Mouse (Mus musculus): ENCODE measurements around the gene Olfr455. TPM values are rescaled to one million over a fixed set of nuclear protein-coding genes. Genes with fewer than 3 reads are reported as not detected.

The Olfr455 gene
- total RNA-seq (2017) = not detected in 3 replicates

DNA sequence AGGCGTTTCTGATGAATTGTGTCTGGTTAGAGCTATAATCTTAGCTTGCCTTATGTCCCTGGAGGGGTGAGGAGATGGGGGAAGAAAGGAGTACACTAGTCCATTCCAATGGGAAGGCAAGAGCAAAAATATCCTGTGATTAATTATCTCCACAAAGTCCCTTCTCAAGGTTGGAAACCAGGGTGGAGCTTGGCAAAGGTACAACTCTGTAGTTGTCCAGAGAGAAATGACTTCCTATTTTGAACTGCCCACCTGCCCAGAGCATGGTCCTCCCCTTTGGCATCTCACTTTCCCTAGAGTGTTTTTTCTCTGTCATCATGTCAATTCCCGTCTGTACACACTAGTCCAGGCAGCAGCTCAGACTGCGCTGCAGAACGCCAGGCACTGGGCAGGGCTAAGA lies at the start of gene Olfr455:
Gene Olfr455, minus strand, starts transcription at position 127 of the 400 bp plus-strand sequence.
- no peak for ATAC-seq (replicated peaks; ENCODE audit: insufficient number of reproducible peaks, low FRiP score, low TSS enrichment, poor library complexity, severe bottlenecking)

GRCm38 (mm10) chr6:42593138-42593882 lies 45.9 kb upstream of the Olfr455 start:
- ATAC-seq (replicated peaks; ENCODE audit: insufficient number of reproducible peaks, low FRiP score, low TSS enrichment, poor library complexity, severe bottlenecking) = no peak

GRCm38 (mm10) chr6:42586569-42586968 lies 39.2 kb upstream of the Olfr455 start:
- no peak for ATAC-seq (replicated peaks; ENCODE audit: insufficient number of reproducible peaks, low FRiP score, low TSS enrichment, poor library complexity, severe bottlenecking)

DNA sequence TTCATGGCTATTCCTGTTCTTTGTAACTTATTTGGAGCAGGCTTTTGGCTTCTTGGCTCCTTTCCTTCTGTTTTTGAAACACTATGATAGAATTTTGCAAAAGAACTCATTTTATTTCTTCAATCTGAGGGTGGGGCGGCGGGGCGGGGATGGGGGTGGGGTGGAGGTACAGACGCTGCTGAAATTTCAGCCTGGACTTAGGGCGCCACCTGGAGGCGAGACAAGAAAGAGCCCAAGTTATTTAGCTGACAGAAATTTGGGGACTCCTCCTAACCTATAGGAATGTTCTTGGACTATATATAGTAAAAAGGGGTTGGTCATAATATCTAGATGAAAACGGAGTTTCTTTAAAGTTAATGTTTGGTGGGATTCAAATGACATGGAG lies 36.1 kb upstream of the Olfr455 start:
- ATAC-seq (replicated peaks; ENCODE audit: insufficient number of reproducible peaks, low FRiP score, low TSS enrichment, poor library complexity, severe bottlenecking) = no peak

DNA sequence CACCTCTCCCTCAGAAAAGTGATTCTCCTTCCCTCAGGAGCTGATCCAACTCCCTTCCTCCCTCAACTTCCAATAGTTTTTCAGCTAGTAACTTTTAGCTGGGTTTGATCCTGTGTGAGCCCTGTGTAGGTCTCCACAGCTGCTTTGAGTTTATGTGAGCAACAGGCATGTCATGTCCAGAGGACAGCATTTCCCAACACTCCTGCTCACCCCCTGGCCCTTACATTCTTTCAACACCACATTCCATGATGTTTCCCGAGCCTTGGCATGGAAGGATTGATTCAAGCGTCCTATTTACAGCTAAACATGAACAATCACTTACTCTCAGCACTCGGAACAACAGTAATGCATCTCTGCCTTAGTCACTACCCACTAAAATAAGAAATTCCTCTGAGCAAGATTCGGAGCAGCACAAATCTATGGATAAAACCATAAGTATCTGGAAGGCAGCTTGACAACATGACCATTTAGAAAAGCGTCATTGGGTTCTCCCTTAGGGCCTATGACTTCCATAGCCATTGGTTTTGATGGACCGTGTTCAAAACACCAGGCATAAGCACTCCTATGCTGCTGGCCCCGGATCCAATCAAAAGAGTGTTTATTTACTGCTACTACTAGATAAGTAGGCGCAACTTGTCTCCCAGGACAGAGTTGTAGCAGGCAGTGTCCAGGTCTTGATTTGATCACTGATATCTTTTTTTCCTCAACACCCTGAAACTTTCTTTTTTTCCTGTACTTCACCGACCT lies 35.5 kb upstream of the Olfr455 start:
- ATAC-seq (replicated peaks; ENCODE audit: insufficient number of reproducible peaks, low FRiP score, low TSS enrichment, poor library complexity, severe bottlenecking) = no peak

- ATAC-seq (replicated peaks; ENCODE audit: insufficient number of reproducible peaks, low FRiP score, low TSS enrichment, poor library complexity, severe bottlenecking) = no peak
Observed at GRCm38 (mm10) chr6:42578678-42579077, 31.3 kb upstream of the Olfr455 start.

DNA sequence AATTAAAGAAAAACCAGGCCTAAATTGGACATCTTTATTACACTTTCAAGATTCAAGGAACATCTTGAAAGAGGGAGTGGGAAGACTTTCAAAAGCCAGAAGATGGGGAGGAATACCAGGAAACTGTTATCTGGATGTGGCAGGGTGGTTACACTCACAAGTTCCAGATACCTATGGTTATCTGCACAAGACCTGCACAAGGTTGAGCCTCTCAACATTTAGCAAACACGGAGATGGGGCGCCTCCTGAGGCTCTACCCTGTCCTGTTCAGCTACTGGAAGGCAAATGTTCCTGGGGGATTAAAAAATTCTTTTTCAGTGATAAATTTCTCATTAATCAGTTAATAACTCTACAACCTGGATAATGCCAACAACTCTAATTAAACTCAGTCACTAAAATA lies 30.0 kb upstream of the Olfr455 start:
- no peak for ATAC-seq (replicated peaks; ENCODE audit: insufficient number of reproducible peaks, low FRiP score, low TSS enrichment, poor library complexity, severe bottlenecking)

DNA sequence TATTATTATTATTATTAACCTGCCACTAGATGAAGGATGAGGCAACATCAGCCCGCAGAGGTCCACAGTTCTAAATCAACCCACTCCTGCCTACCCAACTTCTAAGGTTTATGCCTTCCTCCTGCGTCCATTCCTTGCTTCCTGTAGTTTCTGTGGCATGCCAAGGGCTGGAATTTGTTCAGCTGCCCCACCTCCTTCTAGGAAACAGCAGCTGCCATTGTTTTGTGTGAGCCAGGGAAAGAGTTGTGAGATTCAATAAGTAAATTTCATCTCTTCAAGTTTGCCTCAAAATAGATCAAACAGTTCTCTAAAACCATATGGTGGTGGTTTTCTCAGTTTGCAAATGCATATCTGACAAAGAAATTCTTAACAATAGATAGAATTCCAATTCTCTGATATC lies 20.8 kb upstream of the Olfr455 start:
- no peak for ATAC-seq (replicated peaks; ENCODE audit: insufficient number of reproducible peaks, low FRiP score, low TSS enrichment, poor library complexity, severe bottlenecking)

DNA sequence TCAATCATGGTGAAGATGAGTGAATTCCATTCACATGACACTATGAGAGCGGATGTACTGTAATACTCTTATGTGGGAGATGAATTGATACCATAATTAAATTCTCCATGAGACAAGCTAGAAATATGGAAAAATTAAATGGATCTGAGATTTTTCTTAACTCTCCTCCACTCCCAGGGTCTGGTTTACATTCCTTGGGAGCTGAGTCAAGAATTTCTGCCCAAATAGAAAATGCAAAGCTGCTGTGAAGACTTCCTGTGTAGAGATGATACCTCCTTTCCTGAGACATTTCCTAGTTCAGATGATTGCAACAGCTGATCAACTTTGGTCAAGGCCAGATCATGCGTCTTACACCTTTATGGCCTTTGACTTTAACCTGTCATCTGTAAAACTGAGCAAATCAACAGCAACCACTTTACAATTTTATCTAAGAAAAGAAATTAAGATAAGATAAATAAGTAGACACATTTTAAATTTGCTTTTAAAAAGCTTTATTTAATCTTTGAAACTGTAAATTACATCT lies 18.8 kb upstream of the Olfr455 start:
- ATAC-seq (replicated peaks; ENCODE audit: insufficient number of reproducible peaks, low FRiP score, low TSS enrichment, poor library complexity, severe bottlenecking) = no peak

GRCm38 (mm10) chr6:42562280-42562679 lies 14.9 kb upstream of the Olfr455 start:
- ATAC-seq (replicated peaks; ENCODE audit: insufficient number of reproducible peaks, low FRiP score, low TSS enrichment, poor library complexity, severe bottlenecking) = no peak

DNA sequence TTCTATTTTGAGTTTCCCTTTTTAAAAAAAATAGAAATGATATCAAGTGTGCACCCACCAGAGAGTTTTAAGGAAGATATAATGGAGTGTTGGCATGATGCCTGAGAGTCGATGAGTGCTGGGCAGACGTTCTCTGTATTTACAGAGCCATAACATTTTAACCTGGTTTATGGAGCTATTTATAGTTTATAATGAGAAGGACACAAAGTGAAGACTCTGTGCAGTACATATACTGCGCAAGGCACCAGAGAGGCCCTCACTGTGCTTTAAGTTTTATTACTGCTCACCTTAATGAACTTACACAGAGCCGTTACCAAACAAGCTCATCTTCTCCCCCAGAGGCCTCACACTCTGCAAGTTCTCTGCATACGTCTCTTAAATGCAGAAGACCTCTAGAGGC lies 13.5 kb upstream of the Olfr455 start:
- ATAC-seq (replicated peaks; ENCODE audit: insufficient number of reproducible peaks, low FRiP score, low TSS enrichment, poor library complexity, severe bottlenecking) = no peak

DNA sequence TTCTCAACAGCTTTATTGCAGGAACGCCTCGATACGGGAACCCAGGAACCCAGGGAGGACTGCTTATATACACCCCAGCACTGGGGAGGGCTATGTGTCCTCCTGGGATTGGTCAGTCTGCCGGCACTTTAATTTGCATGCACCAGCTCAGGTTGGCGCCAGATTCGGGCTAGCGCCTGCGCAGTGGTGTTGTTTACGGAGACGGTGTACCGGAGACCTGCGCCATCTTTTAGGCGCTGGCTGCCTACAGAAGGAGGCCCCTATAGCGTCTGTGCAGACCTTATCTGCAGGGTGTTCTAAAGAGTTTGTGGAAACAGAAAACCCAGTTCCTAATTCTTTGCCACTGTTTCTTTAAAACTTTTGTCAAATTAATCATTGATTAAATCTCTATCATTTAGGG lies 11.3 kb upstream of the Olfr455 start:
- ATAC-seq (replicated peaks; ENCODE audit: insufficient number of reproducible peaks, low FRiP score, low TSS enrichment, poor library complexity, severe bottlenecking) = no peak

- no peak for ATAC-seq (replicated peaks; ENCODE audit: insufficient number of reproducible peaks, low FRiP score, low TSS enrichment, poor library complexity, severe bottlenecking)
Observed at GRCm38 (mm10) chr6:42546180-42546579, 1.2 kb downstream of the Olfr455 start.

GRCm38 (mm10) chr6:42545451-42545885 lies 1.9 kb downstream of the Olfr455 start:
- ATAC-seq (replicated peaks; ENCODE audit: insufficient number of reproducible peaks, low FRiP score, low TSS enrichment, poor library complexity, severe bottlenecking) = no peak

GRCm38 (mm10) chr6:42544846-42545245 lies 2.5 kb downstream of the Olfr455 start:
- ATAC-seq (replicated peaks; ENCODE audit: insufficient number of reproducible peaks, low FRiP score, low TSS enrichment, poor library complexity, severe bottlenecking) = no peak

DNA sequence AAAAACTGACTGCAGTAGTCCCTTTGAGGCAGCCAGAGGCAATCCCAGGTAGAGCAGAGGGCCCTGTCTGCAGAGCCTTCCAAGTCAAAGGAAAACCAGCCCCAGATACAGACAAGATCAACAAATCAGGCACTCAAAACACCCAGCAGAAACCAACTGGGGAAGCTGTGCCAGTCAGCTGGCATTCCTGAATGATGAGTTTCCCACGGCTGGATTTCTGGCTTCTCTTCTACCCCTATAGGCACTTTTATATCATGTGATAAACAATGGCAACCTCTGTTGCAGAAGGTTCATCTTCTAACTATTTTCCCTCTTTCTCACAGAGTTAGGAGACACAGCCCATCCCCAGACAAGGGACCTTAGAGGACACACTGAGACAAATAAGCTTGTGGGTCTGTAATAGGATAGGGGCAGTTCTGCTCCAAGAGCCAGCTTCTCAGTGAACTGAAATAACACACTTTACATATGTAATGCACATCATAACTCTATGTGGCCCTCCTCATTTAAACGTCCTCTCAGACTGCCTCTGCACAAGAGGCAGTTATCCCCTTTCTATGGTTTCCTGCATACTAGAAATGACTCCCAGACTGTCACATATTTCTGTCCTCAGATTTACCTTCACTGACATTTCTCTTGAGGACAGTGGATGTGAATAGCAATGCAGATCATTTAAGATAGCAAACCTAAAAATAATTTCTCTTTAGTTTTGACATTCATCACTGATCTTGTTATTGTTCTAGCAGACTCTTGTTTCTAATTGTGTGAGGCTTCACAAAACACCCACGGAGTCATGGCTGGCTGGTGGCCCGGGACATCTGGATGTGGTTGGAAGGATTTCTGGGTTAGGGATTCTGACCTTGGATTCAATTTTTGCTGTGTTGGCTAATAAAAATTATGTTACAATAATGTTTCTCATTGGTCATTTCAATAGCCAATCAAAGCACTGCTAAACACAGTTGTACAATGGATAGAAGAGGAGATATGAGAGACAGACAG lies 5.1 kb downstream of the Olfr455 start:
- ATAC-seq (replicated peaks; ENCODE audit: insufficient number of reproducible peaks, low FRiP score, low TSS enrichment, poor library complexity, severe bottlenecking) = no peak

DNA sequence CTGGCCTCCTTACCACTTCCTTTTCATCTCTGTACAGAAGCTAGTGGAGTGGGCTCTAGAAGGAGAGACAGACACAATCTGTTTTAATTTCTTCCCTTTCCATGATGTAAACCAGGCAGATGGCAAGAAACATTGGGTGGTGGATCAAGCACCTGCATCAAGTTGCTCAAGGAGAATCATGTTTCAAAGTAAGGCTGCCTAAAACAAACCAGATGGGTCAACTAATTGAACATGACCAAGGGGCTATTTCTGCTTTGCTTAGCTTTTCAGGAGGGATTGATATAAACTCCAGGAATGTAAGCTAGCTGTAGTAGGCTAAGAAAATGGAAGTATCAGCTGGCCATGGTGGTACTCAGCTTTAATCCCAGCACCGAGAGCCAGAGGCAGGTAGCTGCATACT lies 6.7 kb downstream of the Olfr455 start:
- no peak for ATAC-seq (replicated peaks; ENCODE audit: insufficient number of reproducible peaks, low FRiP score, low TSS enrichment, poor library complexity, severe bottlenecking)

DNA sequence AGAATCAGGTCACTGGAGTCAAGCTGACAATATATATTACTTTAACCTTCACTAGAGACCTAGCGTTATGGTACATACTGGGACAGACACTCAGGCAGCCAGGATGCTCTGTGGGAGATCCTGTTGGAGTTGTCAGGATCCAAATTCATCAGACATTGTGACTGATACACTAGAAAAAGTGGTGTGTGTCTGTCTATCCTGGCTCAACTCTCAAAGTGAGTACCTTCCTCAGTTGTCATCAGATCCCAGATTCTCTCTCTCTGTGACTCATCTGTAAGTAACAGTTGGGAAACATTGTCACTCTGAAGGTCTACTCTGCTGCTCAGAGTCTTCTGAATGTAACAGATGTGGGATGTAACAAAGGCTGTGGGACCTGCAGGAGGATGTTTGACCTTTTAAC lies 7.7 kb downstream of the Olfr455 start:
- ATAC-seq (replicated peaks; ENCODE audit: insufficient number of reproducible peaks, low FRiP score, low TSS enrichment, poor library complexity, severe bottlenecking) = no peak

- ATAC-seq (replicated peaks; ENCODE audit: insufficient number of reproducible peaks, low FRiP score, low TSS enrichment, poor library complexity, severe bottlenecking) = no peak
Observed at GRCm38 (mm10) chr6:42513461-42513860, 33.9 kb downstream of the Olfr455 start.
